Mouse (Mus musculus): ENCODE measurements around the gene Stard3nl. TPM values are rescaled to one million over a fixed set of nuclear protein-coding genes. Genes with fewer than 3 reads are reported as not detected.
"Not testable (repeated sequence)": the region's sequence is repeated elsewhere in the genome, so short reads cannot be mapped to it uniquely, and the experiment has no call there.

The Stard3nl gene
- polyA plus RNA-seq, 1 experiment: 113 TPM

DNA sequence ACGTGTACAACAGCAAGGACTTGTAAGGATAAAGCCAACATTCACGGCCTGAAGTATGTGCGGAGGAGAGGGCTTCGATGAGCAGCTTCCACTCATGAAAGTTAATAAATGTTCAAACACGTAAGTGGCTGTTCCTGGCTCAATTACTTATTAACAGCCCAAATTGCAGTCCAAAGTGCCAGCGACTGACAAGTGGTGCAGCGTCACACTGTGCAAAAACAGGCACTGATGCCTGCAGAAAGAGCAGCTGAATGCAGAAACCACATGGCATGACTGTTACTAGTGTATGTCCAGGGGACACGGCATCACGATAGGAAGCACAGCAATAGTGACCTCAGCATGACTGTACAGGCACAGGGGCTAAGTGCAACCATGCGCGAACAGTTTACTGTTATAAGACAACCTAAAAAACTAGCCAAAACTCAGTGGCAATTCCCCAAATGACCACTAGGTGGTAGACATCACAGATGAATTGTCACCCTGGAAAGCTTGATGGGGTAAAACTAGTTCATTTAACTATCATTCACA, 31.3 kb downstream of the Stard3nl start:
- Histone ChIP-seq H3K4me3 (ENCODE audit: insufficient read depth, low read length) (no peak overlapping the region), H3K4me1 (ENCODE audit: control insufficient read depth, insufficient read depth, low read length) (peaks cover 2% of the 10 kb centered on the region), H3K27ac (ENCODE audit: insufficient read depth, low read depth, low read length) (no peak overlapping the region)
- no peak for TF ChIP-seq POLR2A (IDR thresholded peaks at IDR 0.05; ENCODE audit: borderline replicate concordance, low read depth, low read length)
- TF ChIP-seq CTCF (IDR thresholded peaks at IDR 0.05; ENCODE audit: low read depth, low read length): no peak

DNA sequence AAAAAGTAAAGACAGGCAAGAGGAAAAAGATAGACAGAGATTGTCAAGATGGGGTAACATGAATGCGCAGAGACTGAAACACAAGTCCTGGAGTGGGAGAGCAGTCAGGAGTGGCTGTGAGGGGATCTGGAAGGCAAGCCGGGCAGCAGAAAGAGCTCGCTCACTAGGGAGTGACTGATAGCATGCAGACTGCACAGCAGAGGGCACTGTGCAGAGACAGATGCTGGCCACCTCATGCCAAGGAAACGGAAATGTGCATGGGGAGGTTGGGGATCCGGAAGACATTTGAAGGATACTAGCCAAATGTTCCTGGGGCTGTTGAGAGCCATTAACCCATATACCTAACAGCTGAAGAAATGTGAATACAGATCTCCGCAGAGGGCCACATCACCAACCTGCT, 33.2 kb downstream of the Stard3nl start:
- no peak for TF ChIP-seq POLR2A (IDR thresholded peaks at IDR 0.05; ENCODE audit: borderline replicate concordance, low read depth, low read length)
- TF ChIP-seq CTCF (IDR thresholded peaks at IDR 0.05; ENCODE audit: low read depth, low read length): no peak
- H3K4me3 ChIP-seq (ENCODE audit: insufficient read depth, low read length): no peak overlapping the region
- H3K27ac ChIP-seq (ENCODE audit: insufficient read depth, low read depth, low read length): no peak overlapping the region
- peaks cover 2% of the 10 kb centered on the region for H3K4me1 ChIP-seq (ENCODE audit: control insufficient read depth, insufficient read depth, low read length)

DNA sequence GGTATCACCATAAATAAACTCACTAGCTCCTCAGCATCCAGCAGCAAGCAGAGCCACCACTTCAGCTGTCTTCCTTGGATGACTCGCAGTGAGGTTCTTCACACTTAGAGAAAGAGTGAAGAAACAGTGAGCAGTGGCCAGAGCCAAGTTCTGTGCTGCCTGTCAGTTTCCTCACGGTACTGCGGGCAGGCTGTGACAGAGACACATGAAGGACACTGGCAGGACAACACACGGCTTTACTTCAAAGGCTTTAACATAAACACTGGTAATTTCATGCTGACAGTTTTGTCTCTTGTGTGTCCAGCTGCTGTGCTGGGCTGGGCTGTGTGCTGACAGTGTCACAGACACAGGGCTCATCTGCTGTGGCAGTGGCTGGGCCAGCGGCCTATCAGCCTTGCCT, 37.6 kb downstream of the Stard3nl start:
- no peak overlapping the region for H3K27ac ChIP-seq (ENCODE audit: insufficient read depth, low read depth, low read length)
- TF ChIP-seq POLR2A (IDR thresholded peaks at IDR 0.05; ENCODE audit: borderline replicate concordance, low read depth, low read length): no peak
- TF ChIP-seq CTCF (IDR thresholded peaks at IDR 0.05; ENCODE audit: low read depth, low read length): no peak
- H3K4me3 ChIP-seq (ENCODE audit: insufficient read depth, low read length): no peak overlapping the region
- peaks cover 2% of the 10 kb centered on the region for H3K4me1 ChIP-seq (ENCODE audit: control insufficient read depth, insufficient read depth, low read length)

DNA sequence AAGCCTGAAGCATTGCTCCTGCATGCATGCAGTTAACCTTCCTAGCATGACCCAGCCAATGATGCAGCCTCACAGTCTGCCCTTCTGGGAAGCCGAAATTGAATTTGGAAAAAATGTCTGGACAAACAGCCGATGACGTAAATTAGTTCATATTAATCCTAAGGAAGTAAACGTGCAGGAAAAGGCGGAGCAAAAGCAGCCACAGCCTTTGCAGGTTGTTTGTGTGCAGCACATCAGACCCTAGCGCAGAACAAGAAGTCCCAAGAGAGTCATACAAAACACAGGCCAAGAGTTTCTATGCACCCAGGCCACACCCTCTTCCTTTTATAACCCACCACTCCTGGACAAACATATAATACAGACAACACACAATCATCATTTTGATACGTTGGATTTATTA, 38.3 kb downstream of the Stard3nl start:
- peaks cover 1% of the 10 kb centered on the region for H3K4me1 ChIP-seq (ENCODE audit: control insufficient read depth, insufficient read depth, low read length)
- TF ChIP-seq POLR2A (IDR thresholded peaks at IDR 0.05; ENCODE audit: borderline replicate concordance, low read depth, low read length): no peak
- no peak for TF ChIP-seq CTCF (IDR thresholded peaks at IDR 0.05; ENCODE audit: low read depth, low read length)
- no peak overlapping the region for H3K27ac ChIP-seq (ENCODE audit: insufficient read depth, low read depth, low read length)
- no peak overlapping the region for H3K4me3 ChIP-seq (ENCODE audit: insufficient read depth, low read length)

DNA sequence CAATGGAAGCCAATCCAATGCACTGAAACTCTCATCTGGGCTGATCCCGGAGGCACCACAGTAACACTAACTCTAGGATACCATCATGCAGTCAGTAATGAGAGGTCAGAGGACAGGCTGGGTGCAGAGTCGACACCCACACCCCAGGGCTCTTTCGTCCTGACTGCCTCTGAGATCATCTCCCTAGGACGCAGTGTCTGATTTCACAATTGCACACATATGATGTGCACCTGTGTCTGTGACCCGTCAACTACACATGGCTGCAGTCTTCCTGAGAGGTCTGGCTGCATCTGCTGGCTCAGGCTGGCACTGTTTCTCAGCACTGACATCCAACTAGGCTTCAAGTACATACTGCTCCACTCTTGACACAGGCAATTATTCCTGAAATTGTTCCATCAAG, 38.9 kb downstream of the Stard3nl start:
- Histone ChIP-seq H3K4me1 (ENCODE audit: control insufficient read depth, insufficient read depth, low read length) (no peaks in the 10 kb centered on the region), H3K4me3 (ENCODE audit: insufficient read depth, low read length) (no peak overlapping the region), H3K27ac (ENCODE audit: insufficient read depth, low read depth, low read length) (no peak overlapping the region)
- no peak for TF ChIP-seq CTCF (IDR thresholded peaks at IDR 0.05; ENCODE audit: low read depth, low read length)
- TF ChIP-seq POLR2A (IDR thresholded peaks at IDR 0.05; ENCODE audit: borderline replicate concordance, low read depth, low read length): no peak

DNA sequence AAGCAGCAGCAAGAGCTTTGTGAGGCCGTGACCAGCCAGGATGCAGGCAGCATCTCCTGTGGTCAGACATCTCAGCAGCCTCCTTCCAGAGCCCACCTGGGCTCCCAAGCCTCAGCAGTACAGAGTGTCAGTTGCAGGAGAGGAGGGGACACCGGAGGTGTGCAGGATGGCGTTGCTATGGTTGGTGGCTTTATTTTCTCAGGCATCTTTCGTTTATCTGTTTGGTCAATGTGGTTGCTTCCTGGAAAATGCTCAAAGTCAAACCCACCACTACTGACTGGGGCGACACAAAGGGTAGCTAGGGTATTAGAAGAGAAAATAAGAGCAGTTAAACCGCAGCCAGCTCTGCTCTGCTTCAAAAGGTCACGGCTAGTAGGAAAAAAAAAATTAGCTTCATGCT, 39.5 kb downstream of the Stard3nl start:
- no peak overlapping the region for H3K4me3 ChIP-seq (ENCODE audit: insufficient read depth, low read length)

DNA sequence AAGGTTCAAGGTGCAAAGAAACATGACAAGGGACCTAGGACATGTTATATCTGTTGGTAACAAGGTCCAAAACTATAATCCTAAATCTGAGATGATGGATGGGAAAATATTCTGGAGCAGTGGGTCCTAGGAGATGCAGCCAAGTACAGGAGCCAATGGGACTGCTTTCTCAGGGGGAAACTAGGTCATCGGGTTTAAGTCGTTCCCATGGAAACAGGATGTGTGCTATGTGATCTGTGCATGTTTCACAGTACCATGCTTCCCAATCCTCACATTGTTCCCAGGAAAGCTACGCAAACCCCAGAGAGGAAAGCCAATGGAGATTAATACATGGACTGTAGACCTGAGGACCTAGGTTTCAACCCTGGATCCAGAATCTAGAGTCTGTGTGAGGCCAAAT, 42.8 kb downstream of the Stard3nl start:
- Histone ChIP-seq H3K4me1 (ENCODE audit: control insufficient read depth, insufficient read depth, low read length) (no peaks in the 10 kb centered on the region), H3K27ac (ENCODE audit: insufficient read depth, low read depth, low read length) (no peak overlapping the region), H3K4me3 (ENCODE audit: insufficient read depth, low read length) (no peak overlapping the region)
- TF ChIP-seq CTCF (IDR thresholded peaks at IDR 0.05; ENCODE audit: low read depth, low read length): no peak
- TF ChIP-seq POLR2A (IDR thresholded peaks at IDR 0.05; ENCODE audit: borderline replicate concordance, low read depth, low read length): no peak

More for the DNA sequence above, 39.5 kb downstream of the Stard3nl start:
- Histone ChIP-seq H3K27ac (ENCODE audit: insufficient read depth, low read depth, low read length) (no peak overlapping the region), H3K4me1 (ENCODE audit: control insufficient read depth, insufficient read depth, low read length) (no peaks in the 10 kb centered on the region)
- TF ChIP-seq CTCF (IDR thresholded peaks at IDR 0.05; ENCODE audit: low read depth, low read length): no peak
- no peak for TF ChIP-seq POLR2A (IDR thresholded peaks at IDR 0.05; ENCODE audit: borderline replicate concordance, low read depth, low read length)

DNA sequence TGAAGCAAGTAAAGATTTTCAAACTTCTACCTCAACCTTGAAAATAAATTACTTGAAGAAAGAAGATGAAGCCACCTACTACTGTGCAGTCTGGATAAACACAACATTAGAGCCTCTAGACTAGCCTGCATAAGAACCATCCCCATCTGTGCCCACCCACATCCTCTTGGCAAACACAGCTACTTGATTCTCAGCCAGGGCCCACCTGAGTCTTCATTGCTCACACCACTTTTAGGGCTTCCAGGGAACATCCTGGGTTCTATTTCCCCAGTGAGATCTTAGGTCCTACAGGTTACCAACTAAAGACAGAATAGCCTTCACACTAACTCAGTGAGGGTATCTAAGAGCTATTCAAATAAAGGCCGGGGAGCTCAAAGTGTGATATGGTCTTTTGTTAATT, 55.2 kb downstream of the Stard3nl start:
- H3K4me1 ChIP-seq (ENCODE audit: control insufficient read depth, insufficient read depth, low read length); H3K27ac ChIP-seq (ENCODE audit: insufficient read depth, low read depth, low read length); H3K4me3 ChIP-seq (ENCODE audit: insufficient read depth, low read length): not testable (repeated sequence)

DNA sequence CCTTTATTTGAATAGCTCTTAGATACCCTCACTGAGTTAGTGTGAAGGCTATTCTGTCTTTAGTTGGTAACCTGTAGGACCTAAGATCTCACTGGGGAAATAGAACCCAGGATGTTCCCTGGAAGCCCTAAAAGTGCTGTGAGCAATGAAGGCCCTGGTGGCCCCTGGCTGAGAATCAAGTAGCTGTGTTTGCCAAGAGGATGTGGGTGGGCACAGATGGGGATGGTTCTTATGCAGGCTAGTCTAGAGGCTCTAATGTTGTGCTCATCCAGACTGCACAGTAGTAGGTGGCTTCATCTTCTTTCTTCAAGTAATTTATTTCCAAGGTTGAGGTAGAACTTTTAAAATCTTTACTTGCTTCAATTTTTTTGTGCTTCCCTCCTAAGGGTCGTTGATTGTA, 59.3 kb downstream of the Stard3nl start:
- H3K4me1 ChIP-seq (ENCODE audit: control insufficient read depth, insufficient read depth, low read length); H3K27ac ChIP-seq (ENCODE audit: insufficient read depth, low read depth, low read length); H3K4me3 ChIP-seq (ENCODE audit: insufficient read depth, low read length): not testable (repeated sequence)

Other genes with a start within 250 kb of the Stard3nl start
- gene Epdr1, start 224.1 kb upstream of the Stard3nl start, polyA plus RNA-seq (2012; ENCODE audit: insufficient read depth, insufficient read length, missing spikeins): 0.38 TPM in 1 of 2 replicates, not detected in the other
- gene Sfrp4, start 227.3 kb upstream of the Stard3nl start, polyA plus RNA-seq (2012; ENCODE audit: insufficient read depth, insufficient read length, missing spikeins): not detected in 2 replicates

All from bone marrow macrophage, adult 2 months (primary cell).